Mouse (Mus musculus) C2C12 (cell line): Measurements from ENCODE around the gene Lias.

Experiments used
- CTCF ChIP-seq: IDR thresholded peaks from one replicate; pipeline ENCODE4 v1.5.1; 2011; ENCODE audit not compliant: control insufficient read depth, insufficient read depth, insufficient read length
- MYOG ChIP-seq: IDR thresholded peaks from one replicate; pipeline ENCODE4 v1.6.1; 2011; ENCODE audit not compliant: control insufficient read depth, insufficient read length; ENCODE audit errors: extremely low read depth
- USF1 ChIP-seq: IDR thresholded peaks from one replicate; pipeline ENCODE4 v1.6.1; 2011; ENCODE audit warnings: low read depth, mild to moderate bottlenecking, control low read depth, moderate library complexity

GRCm38 (mm10) chr5:65424215-65424614, 32.9 kb downstream of the Lias start:
- TF ChIP-seq CTCF (no peak), MYOG (no peak), USF1 (no peak)
